Mouse (Mus musculus) 3134 (cell line): ENCODE measurements around the gene Gm8909.
A peak's percentile ranks its signal among the peaks of the same experiment; 100 is the strongest.
"Not testable (repeated sequence)": the region's sequence is repeated elsewhere in the genome, so short reads cannot be mapped to it uniquely, and the experiment has no call there.

Experiments
- DNase-seq: peaks from one replicate; pipeline ENCODE4 v3.0.0-alpha.2; 2011; ENCODE audit warnings: low spot score; ENCODE audit not compliant: insufficient read length; ENCODE audit errors: extremely low read depth

Gm8909 gene

GRCm38 (mm10) chr17:36168039-36168652 is at the start of gene Gm8909:
Gene Gm8909 (minus strand): TSS chr17:36168537.
- no peak for DNase-seq

GRCm38 (mm10) chr17:36215586-36215985 is 47.2 kb upstream of the Gm8909 start:
- DNase-seq: no peak

GRCm38 (mm10) chr17:36206846-36207245 is 38.5 kb upstream of the Gm8909 start:
- DNase-seq: no peak

- no peak for DNase-seq
Observed at GRCm38 (mm10) chr17:36205862-36206261, 37.5 kb upstream of the Gm8909 start.

GRCm38 (mm10) chr17:36205456-36205855 is 37.1 kb upstream of the Gm8909 start:
- no peak for DNase-seq

GRCm38 (mm10) chr17:36201851-36202250 is 33.5 kb upstream of the Gm8909 start:
- DNase-seq: no peak

GRCm38 (mm10) chr17:36198317-36198716 is 30.0 kb upstream of the Gm8909 start:
- DNase-seq: peak; percentile 42

- no peak for DNase-seq
Observed at GRCm38 (mm10) chr17:36194471-36194870, 26.1 kb upstream of the Gm8909 start.

GRCm38 (mm10) chr17:36193546-36194141 is 25.3 kb upstream of the Gm8909 start:
- DNase-seq: peak; percentile 53

- no peak for DNase-seq
Observed at GRCm38 (mm10) chr17:36192371-36192770, 24.0 kb upstream of the Gm8909 start.

GRCm38 (mm10) chr17:36190169-36190507 is 21.8 kb upstream of the Gm8909 start, which contains the start of gene H2-T3:
Gene H2-T3 (minus strand): TSS chr17:36190287.
- DNase-seq: no peak

GRCm38 (mm10) chr17:36189491-36190168 is 21.3 kb upstream of the Gm8909 start:
- DNase-seq: no peak

GRCm38 (mm10) chr17:36187540-36187939 is 19.2 kb upstream of the Gm8909 start:
- no peak for DNase-seq

- DNase-seq: no peak
Observed at GRCm38 (mm10) chr17:36182212-36182611, 13.9 kb upstream of the Gm8909 start.

GRCm38 (mm10) chr17:36179446-36179845 is 11.1 kb upstream of the Gm8909 start:
- DNase-seq: not testable (repeated sequence)

GRCm38 (mm10) chr17:36178938-36179337 is 10.6 kb upstream of the Gm8909 start:
- DNase-seq: not testable (repeated sequence)

- DNase-seq: not testable (repeated sequence)
Observed at GRCm38 (mm10) chr17:36176132-36176531, 7.8 kb upstream of the Gm8909 start.

GRCm38 (mm10) chr17:36170287-36170814 is 2.0 kb upstream of the Gm8909 start:
- DNase-seq: no peak

GRCm38 (mm10) chr17:36169753-36170152 is 1.4 kb upstream of the Gm8909 start:
- no peak for DNase-seq

- not testable (repeated sequence) for DNase-seq
Observed at GRCm38 (mm10) chr17:36169094-36169493, 757 bp upstream of the Gm8909 start.

- no peak for DNase-seq
Observed at GRCm38 (mm10) chr17:36167306-36168038, 865 bp downstream of the Gm8909 start.
